Mouse (Mus musculus) neural tube, embryonic 11.5 days (tissue): ENCODE measurements at regions not wholly inside any gene's neighbourhood (a gene's known extent, or its start where the extent isn't known, plus 50 kb on each side); places are given as distances from the start of the nearest gene placed in this dataset.

Experiments used
- ATAC-seq: fragments of 200-750 bp; cut with Nextera tagmentation; 2 replicates; pipeline ENCODE4 v1.8.0; 2017; ENCODE audit warnings: moderate number of reproducible peaks, mild to moderate bottlenecking, moderate TSS enrichment, moderate library complexity; ENCODE audit not compliant: insufficient read depth, low FRiP score, low TSS enrichment
- DNase-seq: peaks from one replicate; pipeline ENCODE4 v3.0.0-alpha.2; 2015; ENCODE audit warnings: low spot score
- H3K27ac ChIP-seq: fragments of 300-500 bp; sonication (generic); 2 replicates; pipeline ENCODE4 v1.5.1; 2014; ENCODE audit warnings: low read depth, mild to moderate bottlenecking, low read length
- H3K27me3 ChIP-seq: fragments of 300-500 bp; sonication (generic); 2 replicates; pipeline ENCODE4 v1.6.1; 2014; ENCODE audit warnings: mild to moderate bottlenecking, low read length, mixed read lengths; ENCODE audit not compliant: control insufficient read depth, insufficient read depth
- H3K36me3 ChIP-seq: fragments of 300-500 bp; sonication (generic); 2 replicates; pipeline ENCODE4 v1.6.1; 2014; ENCODE audit warnings: mild to moderate bottlenecking, low read length, moderate library complexity, mixed read lengths; ENCODE audit not compliant: control insufficient read depth, insufficient read depth
- H3K4me1 ChIP-seq: fragments of 300-500 bp; sonication (generic); 2 replicates; pipeline ENCODE4 v1.6.1; 2014; ENCODE audit warnings: low read length, mixed read lengths; ENCODE audit not compliant: control insufficient read depth, insufficient read depth
- H3K4me2 ChIP-seq: fragments of 300-500 bp; sonication (generic); 2 replicates; pipeline ENCODE4 v1.6.1; 2014; ENCODE audit warnings: low read depth, mild to moderate bottlenecking, moderate library complexity
- H3K4me3 ChIP-seq: fragments of 300-500 bp; sonication (generic); 2 replicates; pipeline ENCODE4 v1.5.1; 2014; ENCODE audit warnings: low read depth, low read length
- H3K9ac ChIP-seq: fragments of 300-500 bp; sonication (generic); 2 replicates; pipeline ENCODE4 v1.6.1; 2014; ENCODE audit warnings: mild to moderate bottlenecking, low read length
- H3K9me3 ChIP-seq: fragments of 300-500 bp; sonication (generic); 2 replicates; pipeline ENCODE4 v1.6.1; 2016; ENCODE audit warnings: low read length; ENCODE audit not compliant: control insufficient read depth
- WGBS: fragments of 180-500 bp; shearing (Covaris S2); extraction: QIAGEN DNeasy Blood & Tissue Kit; methylation state at CpG from one replicate; pipeline ENCODE4 v1.1.7; 2014; 5-methylcytosine and 5-hydroxymethylcytosine counted together

DNA sequence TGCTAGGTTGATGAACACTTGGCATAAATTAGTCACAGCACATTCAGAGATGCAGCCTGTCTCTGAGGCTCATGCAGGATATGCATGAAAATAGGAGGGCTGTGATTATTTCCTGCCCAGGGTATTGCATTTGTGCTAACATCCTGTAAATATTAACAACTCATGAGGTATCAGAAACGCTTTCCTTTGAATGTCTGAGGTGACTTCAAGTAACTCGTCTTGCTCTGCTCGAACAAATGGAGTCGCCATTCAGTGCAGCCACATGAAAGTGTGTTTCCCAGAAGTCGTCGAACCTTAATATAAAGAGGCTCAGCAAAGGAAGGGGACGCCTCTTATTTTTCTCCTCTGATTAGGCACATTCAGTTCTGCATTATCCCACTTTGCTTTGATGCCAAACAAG lies 301.1 kb upstream of the Adgrl2 start:
- Histone ChIP-seq H3K36me3 (no peaks in the 10 kb centered on the region), H3K9ac (no peak overlapping the region), H3K27ac (no peak overlapping the region), H3K27me3 (no peaks in the 10 kb centered on the region), H3K4me1 (peaks cover 4% of the 10 kb centered on the region; the same call in 1 of the 2 replicates), H3K4me2 (no peak overlapping the region), H3K4me3 (no peak overlapping the region), H3K9me3 (no peaks in the 10 kb centered on the region)
- DNase-seq (no peak), ATAC-seq (no peak)
- 55% methylated on average over 7 of the region's 7 CpGs for WGBS

DNA sequence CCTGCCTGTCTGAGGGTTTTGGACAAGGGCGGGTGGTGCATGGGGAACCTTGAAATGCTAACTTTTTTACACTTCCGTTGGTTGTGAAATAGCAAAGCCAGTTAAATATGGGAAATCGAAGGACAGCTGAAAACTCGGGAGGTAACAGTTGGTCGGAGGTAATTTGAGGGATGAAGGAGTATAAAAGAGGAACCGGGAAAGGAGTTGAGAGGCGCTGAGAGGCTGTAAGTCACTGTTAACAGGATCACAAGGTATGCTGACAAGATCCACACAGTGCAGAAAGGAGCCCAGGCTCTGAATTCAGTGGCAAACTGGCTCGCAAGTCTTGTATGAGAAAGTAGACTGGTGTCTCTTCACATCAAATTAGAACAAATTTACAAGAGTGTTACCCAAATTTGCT lies 299.9 kb upstream of the Adgrl2 start:
- Histone ChIP-seq H3K36me3 (no peaks in the 10 kb centered on the region), H3K4me2 (no peak overlapping the region), H3K27ac (no peak overlapping the region), H3K4me1 (peaks cover 4% of the 10 kb centered on the region; the same call in 1 of the 2 replicates), H3K9me3 (no peaks in the 10 kb centered on the region), H3K9ac (no peak overlapping the region), H3K27me3 (no peaks in the 10 kb centered on the region), H3K4me3 (no peak overlapping the region)
- DNase-seq (no peak), ATAC-seq (no peak)
- WGBS = 73% methylated on average over 8 of the region's 8 CpGs

DNA sequence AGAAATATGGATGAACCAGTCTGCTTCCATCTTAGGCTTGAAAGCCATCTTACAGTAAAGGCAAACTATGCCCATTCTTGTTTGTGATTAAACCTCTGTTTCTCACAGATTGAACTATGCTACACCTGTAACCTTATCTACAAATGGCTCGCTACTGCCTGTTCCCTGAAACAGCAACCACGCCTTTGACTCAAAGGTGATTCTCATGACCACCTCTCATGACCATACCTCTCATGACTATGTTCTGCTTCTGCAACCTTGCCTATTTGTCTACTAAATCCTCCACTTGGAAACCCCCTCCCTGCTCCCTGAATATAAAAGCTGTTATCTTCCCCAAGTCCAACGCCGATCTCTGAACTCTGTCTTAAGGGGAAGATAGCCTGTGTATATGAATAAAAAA lies 296.7 kb upstream of the Adgrl2 start:
- H3K9ac ChIP-seq = no peak overlapping the region
- no peaks in the 10 kb centered on the region for H3K9me3 ChIP-seq
- ATAC-seq (no peak), DNase-seq (no peak)
- H3K4me1 ChIP-seq = no peaks in the 10 kb centered on the region
- H3K27me3 ChIP-seq = no peaks in the 10 kb centered on the region
- no peak overlapping the region for H3K4me3 ChIP-seq
- H3K4me2 ChIP-seq = no peak overlapping the region
- no peak overlapping the region for H3K27ac ChIP-seq
- H3K36me3 ChIP-seq = no peaks in the 10 kb centered on the region
- 96% methylated on average over 4 of the region's 4 CpGs for WGBS

DNA sequence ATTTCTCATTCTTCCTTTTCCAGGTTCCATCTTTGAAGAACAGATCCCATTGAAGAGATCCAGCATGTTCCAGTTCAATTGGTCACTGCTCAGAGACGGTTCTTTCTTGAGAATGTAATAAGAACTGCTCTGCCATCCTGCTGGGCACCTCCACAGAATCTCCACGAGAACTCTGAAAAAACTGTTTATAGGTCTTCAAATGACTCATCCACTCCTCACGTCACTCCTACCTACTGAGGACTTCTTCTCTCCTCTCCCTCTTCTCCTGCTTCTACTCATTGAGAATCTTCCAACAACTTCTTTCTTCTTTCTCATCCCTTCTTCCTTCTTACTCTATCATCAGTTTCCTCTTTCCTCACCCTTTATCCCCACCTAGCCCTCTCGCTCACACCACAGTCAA lies 294.6 kb upstream of the Adgrl2 start:
- H3K27ac ChIP-seq = no peak overlapping the region
- H3K4me1 ChIP-seq = no peaks in the 10 kb centered on the region
- H3K9me3 ChIP-seq = no peaks in the 10 kb centered on the region
- ATAC-seq (no peak), DNase-seq (no peak)
- WGBS = 83% methylated on average over 4 of the region's 4 CpGs
- no peaks in the 10 kb centered on the region for H3K27me3 ChIP-seq
- H3K4me3 ChIP-seq = no peak overlapping the region
- H3K9ac ChIP-seq = no peak overlapping the region
- H3K4me2 ChIP-seq = no peak overlapping the region
- no peaks in the 10 kb centered on the region for H3K36me3 ChIP-seq

DNA sequence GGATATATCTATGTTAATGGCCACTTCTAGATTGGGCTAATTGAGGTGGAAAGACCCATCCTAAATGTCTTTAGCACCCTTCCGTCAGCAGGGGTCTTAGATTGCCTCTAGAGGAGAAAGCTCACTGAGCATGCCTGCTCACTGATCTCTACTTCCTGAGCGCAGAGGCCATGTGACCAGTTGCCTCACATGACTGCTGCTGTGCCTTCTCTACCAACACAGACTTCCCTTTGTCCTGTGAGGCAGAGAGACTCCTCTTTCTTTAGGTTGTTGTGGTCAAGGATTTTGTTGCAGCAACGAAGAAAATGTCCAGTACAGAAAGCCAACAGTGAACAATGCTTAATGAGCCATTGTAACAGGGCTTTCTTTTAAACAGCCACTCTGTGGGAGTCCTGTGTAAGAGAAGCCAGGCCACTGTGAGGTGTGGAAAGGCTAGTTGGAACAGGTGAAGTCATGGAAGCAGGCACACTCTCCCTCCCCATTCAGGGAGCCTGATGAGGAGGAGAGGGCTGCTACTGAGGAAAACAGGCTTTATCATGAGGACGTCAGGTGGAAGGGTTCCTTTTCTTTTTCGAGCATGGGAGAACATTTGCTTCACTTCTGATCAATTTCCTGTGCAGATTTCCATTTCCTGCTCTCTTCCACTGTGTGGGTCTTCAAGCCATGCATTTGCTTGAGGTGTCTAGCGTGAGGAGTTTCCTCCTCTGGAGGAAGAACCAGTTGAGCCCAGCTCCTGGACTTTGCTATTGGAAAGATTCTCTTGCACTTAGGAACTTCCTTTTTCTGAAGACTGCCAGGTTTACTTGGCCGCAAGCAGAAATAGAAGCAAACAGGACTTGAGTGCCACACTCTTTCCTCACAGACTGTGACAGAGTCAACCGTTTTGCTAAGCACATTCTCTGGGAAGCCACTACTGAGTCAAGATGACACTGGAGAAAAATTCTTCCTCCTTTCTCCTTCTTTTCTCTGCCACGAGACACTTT lies 290.7 kb upstream of the Adgrl2 start:
- Histone ChIP-seq H3K9me3 (no peaks in the 10 kb centered on the region), H3K4me2 (no peak overlapping the region), H3K36me3 (no peaks in the 10 kb centered on the region), H3K4me1 (no peaks in the 10 kb centered on the region), H3K27ac (no peak overlapping the region), H3K4me3 (no peak overlapping the region), H3K9ac (no peak overlapping the region), H3K27me3 (no peaks in the 10 kb centered on the region)
- DNase-seq = no peak
- 89% methylated on average over 9 of the region's 9 CpGs for WGBS
- ATAC-seq = no peak

GRCm38 (mm10) chr3:149279338-149279737 lies 289.0 kb upstream of the Adgrl2 start:
- Histone ChIP-seq H3K9me3 (no peaks in the 10 kb centered on the region), H3K9ac (no peak overlapping the region), H3K4me1 (no peaks in the 10 kb centered on the region), H3K27ac (no peak overlapping the region), H3K4me2 (no peak overlapping the region), H3K36me3 (no peaks in the 10 kb centered on the region), H3K4me3 (no peak overlapping the region), H3K27me3 (no peaks in the 10 kb centered on the region)
- ATAC-seq (no peak), DNase-seq (no peak)
- 73% methylated on average over 6 of the region's 6 CpGs for WGBS

GRCm38 (mm10) chr3:149277812-149278211 lies 287.5 kb upstream of the Adgrl2 start:
- no peak overlapping the region for H3K27ac ChIP-seq
- WGBS = 82% methylated on average over 3 of the region's 3 CpGs
- H3K9me3 ChIP-seq = no peaks in the 10 kb centered on the region
- no peak overlapping the region for H3K4me3 ChIP-seq
- no peaks in the 10 kb centered on the region for H3K27me3 ChIP-seq
- DNase-seq = no peak
- H3K9ac ChIP-seq = no peak overlapping the region
- H3K4me1 ChIP-seq = no peaks in the 10 kb centered on the region
- no peaks in the 10 kb centered on the region for H3K36me3 ChIP-seq
- no peak for ATAC-seq
- H3K4me2 ChIP-seq = no peak overlapping the region

DNA sequence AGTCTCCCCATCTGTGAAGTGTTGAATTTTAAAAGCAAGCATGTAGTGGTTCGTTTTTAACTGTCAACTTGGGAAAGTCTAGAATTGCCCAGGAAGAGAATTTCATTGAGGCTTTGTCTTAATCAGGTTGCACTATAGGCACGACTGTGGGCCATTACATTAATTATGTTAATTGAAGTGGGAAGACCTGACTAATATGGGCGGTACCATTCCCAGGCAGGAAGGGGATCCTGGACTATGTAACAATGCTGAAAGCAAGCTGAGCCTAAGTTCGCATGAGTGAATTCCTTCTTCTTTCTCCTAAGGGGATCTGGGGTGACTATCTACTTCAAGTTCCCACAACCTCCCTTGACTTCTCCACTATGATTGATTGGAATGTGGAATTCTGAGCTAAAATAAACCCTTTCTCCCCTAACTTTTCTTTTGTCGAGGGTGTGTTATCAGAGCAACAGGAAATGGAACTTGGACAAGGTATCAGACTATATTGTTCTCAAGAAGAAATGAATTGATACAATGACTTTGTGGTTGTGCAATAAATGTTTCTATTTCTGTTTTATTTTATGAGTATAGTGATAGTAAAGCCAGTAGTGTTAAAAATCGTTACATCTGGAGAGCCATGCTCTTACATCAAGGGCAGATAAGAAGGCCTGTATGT lies 285.2 kb upstream of the Adgrl2 start:
- no peak overlapping the region for H3K4me2 ChIP-seq
- no peak for DNase-seq
- H3K9ac ChIP-seq = no peak overlapping the region
- 74% methylated on average over 6 of the region's 6 CpGs for WGBS
- no peaks in the 10 kb centered on the region for H3K36me3 ChIP-seq
- no peak overlapping the region for H3K4me3 ChIP-seq
- H3K9me3 ChIP-seq = no peaks in the 10 kb centered on the region
- ATAC-seq = no peak
- H3K27ac ChIP-seq = no peak overlapping the region
- no peaks in the 10 kb centered on the region for H3K27me3 ChIP-seq
- no peaks in the 10 kb centered on the region for H3K4me1 ChIP-seq

- H3K27ac ChIP-seq = no peak overlapping the region
- H3K27me3 ChIP-seq = no peaks in the 10 kb centered on the region
- no peak overlapping the region for H3K4me3 ChIP-seq
- no peaks in the 10 kb centered on the region for H3K4me1 ChIP-seq
- H3K9me3 ChIP-seq = no peaks in the 10 kb centered on the region
- H3K4me2 ChIP-seq = no peak overlapping the region
- ATAC-seq (no peak), DNase-seq (no peak)
- no peak overlapping the region for H3K9ac ChIP-seq
- no peaks in the 10 kb centered on the region for H3K36me3 ChIP-seq
- WGBS = 86% methylated on average over 5 of the region's 5 CpGs
Observed at GRCm38 (mm10) chr3:149274987-149275386, 284.6 kb upstream of the Adgrl2 start.
